Mouse (Mus musculus) liver, embryonic 12.5 days (tissue): Measurements from ENCODE around the gene Pla2g7. TPM values are rescaled to one million over a fixed set of nuclear protein-coding genes. Genes with fewer than 3 reads are reported as not detected.

Experiments
- polyA plus RNA-seq: library from polyadenylated mRNA; unstranded; fragments of >200 nt; fragmentation: Nextera tagmentation; extraction: Ambion mirVana; gene quantifications from 2 replicates; pipeline ENCODE4 v1.2.1, GENCODE M21; 2016

Gene Pla2g7
- polyA plus RNA-seq, 1 experiment from 2014 or later: 3.6 TPM

Other genes starting within 250 kb of the Pla2g7 start
- 5.9 and 6.5 TPM in 2 replicates for gene Adgrf5, start 207.6 kb upstream of the Pla2g7 start, polyA plus RNA-seq
- not detected in 2 replicates for gene Mep1a, start 65.3 kb upstream of the Pla2g7 start, polyA plus RNA-seq
- not detected in 2 replicates for gene Ankrd66, start 24.5 kb upstream of the Pla2g7 start, polyA plus RNA-seq
- not detected in 2 replicates for gene Tdrd6, start 62.2 kb downstream of the Pla2g7 start, polyA plus RNA-seq
- gene Slc25a27, start 99.1 kb downstream of the Pla2g7 start, polyA plus RNA-seq: 2.8 and 3.7 TPM in 2 replicates
- 2.6 and 2.8 TPM in 2 replicates for gene Cyp39a1, start 99.3 kb downstream of the Pla2g7 start, polyA plus RNA-seq
- gene Rcan2, start 233.3 kb downstream of the Pla2g7 start, polyA plus RNA-seq: 1.7 and 1.9 TPM in 2 replicates